Mouse (Mus musculus) olfactory bulb, adult 2 months (tissue): ENCODE measurements around the gene Rnf20. TPM values are rescaled to one million over a fixed set of nuclear protein-coding genes. Genes with fewer than 3 reads are reported as not detected.
A peak's percentile ranks its signal among the peaks of the same experiment; 100 is the strongest.

ENCODE experiments used
- H3K27ac ChIP-seq: fragments of 200-500 bp; 2 replicates; pipeline ENCODE4 v1.5.1; 2012; ENCODE audit warnings: low read depth, low read length; ENCODE audit not compliant: insufficient read depth
- H3K4me1 ChIP-seq: fragments of 200-500 bp; 2 replicates; pipeline ENCODE4 v1.6.1; 2012; ENCODE audit warnings: low read length; ENCODE audit not compliant: control insufficient read depth, insufficient read depth
- H3K4me3 ChIP-seq: fragments of 200-500 bp; 2 replicates; pipeline ENCODE4 v1.5.1; 2012; ENCODE audit warnings: mild to moderate bottlenecking, low read depth, low read length, moderate library complexity; ENCODE audit not compliant: insufficient read depth
- CTCF ChIP-seq: fragments of 200-500 bp; IDR thresholded peaks from 2 replicates; pipeline ENCODE4 v1.5.1; 2012; ENCODE audit warnings: low read depth, mild to moderate bottlenecking, low read length, moderate library complexity; ENCODE audit not compliant: insufficient read depth
- POLR2A ChIP-seq: fragments of 200-500 bp; IDR thresholded peaks from 2 replicates; pipeline ENCODE4 v1.6.1; 2012; ENCODE audit warnings: mild to moderate bottlenecking, low read depth, low read length, moderate library complexity; ENCODE audit not compliant: insufficient read depth
- WGBS: fragments of 180-500 bp; shearing (Covaris S2); methylation state at CpG from one replicate; pipeline ENCODE4 v1.1.7; 2018; 5-methylcytosine and 5-hydroxymethylcytosine counted together
- polyA plus RNA-seq: library from polyadenylated mRNA; stranded (reverse); fragments of >200 nt; gene quantifications from 2 replicates; pipeline ENCODE4 v1.2.4, GENCODE M21; 2012; ENCODE audit warnings: low replicate concordance; ENCODE audit not compliant: missing spikeins, insufficient read depth, insufficient read length

The Rnf20 gene
- polyA plus RNA-seq = not detected in 2 replicates

GRCm38 (mm10) chr4:49631319-49632138 is at the start of gene Rnf20:
Rnf20 (plus strand) TSS chr4:49632006.
- Histone ChIP-seq H3K4me1 (peaks cover 3% of the 10 kb centered on the region; the same call in 1 of the 2 replicates), H3K4me3 (peak within 1 kb of the TSS; percentile 93), H3K27ac (peak within 1 kb of the TSS; percentile 73)
- TF ChIP-seq POLR2A (peak; percentile 51; the same call in 1 of the 2 replicates), CTCF (no peak)
- WGBS = 2% methylated on average over 37 of the region's 37 CpGs

- 20% methylated on average over 14 of the region's 14 CpGs for WGBS
- Histone ChIP-seq H3K4me3 (no peak overlapping the region), H3K4me1 (peaks cover 16% of the 10 kb centered on the region), H3K27ac (peak overlapping the region; percentile 25; the same call in 1 of the 2 replicates)
- TF ChIP-seq CTCF = no peak
- TF ChIP-seq POLR2A = no peak
These were observed 47.6 kb upstream of the Rnf20 start for GRCm38 (mm10) chr4:49583965-49584831.

GRCm38 (mm10) chr4:49585524-49586101 is 46.2 kb upstream of the Rnf20 start:
- TF ChIP-seq CTCF = no peak
- no peak for TF ChIP-seq POLR2A
- Histone ChIP-seq H3K4me3 (no peak overlapping the region), H3K27ac (no peak overlapping the region), H3K4me1 (peaks cover 16% of the 10 kb centered on the region)
- WGBS = 54% methylated on average over 7 of the region's 7 CpGs

GRCm38 (mm10) chr4:49586811-49587210 is 45.0 kb upstream of the Rnf20 start:
- TF ChIP-seq CTCF = no peak
- no peak for TF ChIP-seq POLR2A

GRCm38 (mm10) chr4:49590152-49590551 is 41.7 kb upstream of the Rnf20 start:
- Histone ChIP-seq H3K4me1 (peaks cover 13% of the 10 kb centered on the region), H3K27ac (no peak overlapping the region), H3K4me3 (no peak overlapping the region)
- TF ChIP-seq CTCF (no peak), POLR2A (no peak)
- WGBS = 95% methylated on average over 2 of the region's 2 CpGs

More at GRCm38 (mm10) chr4:49586811-49587210, 45.0 kb upstream of the Rnf20 start:
- H3K4me3 ChIP-seq = no peak overlapping the region
- peaks cover 16% of the 10 kb centered on the region for H3K4me1 ChIP-seq
- no peak overlapping the region for H3K27ac ChIP-seq
- WGBS = 88% methylated on average over 10 of the region's 10 CpGs

- 1% methylated on average over 20 of the region's 20 CpGs for WGBS
- Histone ChIP-seq H3K27ac (peak overlapping the region; percentile 62), H3K4me3 (peak overlapping the region; percentile 70), H3K4me1 (peaks cover 3% of the 10 kb centered on the region; the same call in 1 of the 2 replicates)
- TF ChIP-seq CTCF (no peak), POLR2A (no peak)
These were observed 35.0 kb upstream of the Rnf20 start for GRCm38 (mm10) chr4:49596846-49597182.

- peak within 1 kb of the TSS; percentile 70 for H3K4me3 ChIP-seq
- 1% methylated on average over 77 of the region's 77 CpGs for WGBS
- TF ChIP-seq POLR2A = no peak; the same call in 1 of the 2 replicates
- no peak for TF ChIP-seq CTCF
- H3K4me1 ChIP-seq = peaks cover 3% of the 10 kb centered on the region; the same call in 1 of the 2 replicates
- peak within 1 kb of the TSS; percentile 62 for H3K27ac ChIP-seq
These were observed 34.4 kb upstream of the Rnf20 start, which contains the start of gene Tmem246 for GRCm38 (mm10) chr4:49597183-49598100. Tmem246 (minus strand) TSS chr4:49597876.

GRCm38 (mm10) chr4:49603161-49603560 is 28.6 kb upstream of the Rnf20 start:
- no peak overlapping the region for H3K4me3 ChIP-seq
- TF ChIP-seq POLR2A (no peak), CTCF (no peak)
- no peaks in the 10 kb centered on the region for H3K4me1 ChIP-seq
- WGBS = 90% methylated on average over 2 of the region's 2 CpGs
- no peak overlapping the region for H3K27ac ChIP-seq
